Mouse (Mus musculus) lung, embryonic 15.5 days (tissue): Measurements from ENCODE around the gene Hmgb2. TPM values are rescaled to one million over a fixed set of nuclear protein-coding genes. Genes with fewer than 3 reads are reported as not detected.
A peak's percentile ranks its signal among the peaks of the same experiment; 100 is the strongest.

Source experiments
- ATAC-seq: fragments of 200-750 bp; cut with Nextera tagmentation; 2 replicates; pipeline ENCODE4 v1.8.0; 2017; ENCODE audit warnings: moderate number of reproducible peaks, borderline replicate concordance; ENCODE audit not compliant: low FRiP score, low TSS enrichment; ENCODE audit errors: extremely low read depth
- H3K27ac ChIP-seq: fragments of 300-500 bp; sonication (generic); 2 replicates; pipeline ENCODE4 v1.5.1; 2015; ENCODE audit warnings: moderate library complexity, mild to moderate bottlenecking, inconsistent platforms
- H3K27me3 ChIP-seq: fragments of 300-500 bp; sonication (generic); 2 replicates; pipeline ENCODE4 v1.6.1; 2015; ENCODE audit warnings: inconsistent platforms
- H3K36me3 ChIP-seq: fragments of 300-500 bp; sonication (generic); 2 replicates; pipeline ENCODE4 v1.6.1; 2015; ENCODE audit warnings: inconsistent platforms
- H3K4me1 ChIP-seq: fragments of 300-500 bp; sonication (generic); 2 replicates; pipeline ENCODE4 v1.6.1; 2015; ENCODE audit warnings: inconsistent platforms
- H3K4me2 ChIP-seq: fragments of 300-500 bp; sonication (generic); 2 replicates; pipeline ENCODE4 v1.6.1; 2015; ENCODE audit warnings: inconsistent platforms, mild to moderate bottlenecking, moderate library complexity
- H3K4me3 ChIP-seq: fragments of 300-500 bp; sonication (generic); 2 replicates; pipeline ENCODE4 v1.5.1; 2015; ENCODE audit warnings: mild to moderate bottlenecking, inconsistent platforms
- H3K9ac ChIP-seq: fragments of 300-500 bp; sonication (generic); 2 replicates; pipeline ENCODE4 v1.6.1; 2015; ENCODE audit warnings: inconsistent platforms
- H3K9me3 ChIP-seq: fragments of 300-500 bp; sonication (generic); 2 replicates; pipeline ENCODE4 v1.6.1; 2016; ENCODE audit warnings: inconsistent platforms
- WGBS: fragments of 180-500 bp; shearing (Covaris S2); methylation state at CpG from one replicate; pipeline ENCODE4 v1.1.7; 2015; 5-methylcytosine and 5-hydroxymethylcytosine counted together
- polyA plus RNA-seq: library from polyadenylated mRNA; unstranded; fragments of >200 nt; fragmentation: Nextera tagmentation; extraction: Ambion mirVana; gene quantifications from 2 replicates; pipeline ENCODE4 v1.2.1, GENCODE M21; 2015

The Hmgb2 gene
- 404 and 413 TPM in 2 replicates for polyA plus RNA-seq

DNA sequence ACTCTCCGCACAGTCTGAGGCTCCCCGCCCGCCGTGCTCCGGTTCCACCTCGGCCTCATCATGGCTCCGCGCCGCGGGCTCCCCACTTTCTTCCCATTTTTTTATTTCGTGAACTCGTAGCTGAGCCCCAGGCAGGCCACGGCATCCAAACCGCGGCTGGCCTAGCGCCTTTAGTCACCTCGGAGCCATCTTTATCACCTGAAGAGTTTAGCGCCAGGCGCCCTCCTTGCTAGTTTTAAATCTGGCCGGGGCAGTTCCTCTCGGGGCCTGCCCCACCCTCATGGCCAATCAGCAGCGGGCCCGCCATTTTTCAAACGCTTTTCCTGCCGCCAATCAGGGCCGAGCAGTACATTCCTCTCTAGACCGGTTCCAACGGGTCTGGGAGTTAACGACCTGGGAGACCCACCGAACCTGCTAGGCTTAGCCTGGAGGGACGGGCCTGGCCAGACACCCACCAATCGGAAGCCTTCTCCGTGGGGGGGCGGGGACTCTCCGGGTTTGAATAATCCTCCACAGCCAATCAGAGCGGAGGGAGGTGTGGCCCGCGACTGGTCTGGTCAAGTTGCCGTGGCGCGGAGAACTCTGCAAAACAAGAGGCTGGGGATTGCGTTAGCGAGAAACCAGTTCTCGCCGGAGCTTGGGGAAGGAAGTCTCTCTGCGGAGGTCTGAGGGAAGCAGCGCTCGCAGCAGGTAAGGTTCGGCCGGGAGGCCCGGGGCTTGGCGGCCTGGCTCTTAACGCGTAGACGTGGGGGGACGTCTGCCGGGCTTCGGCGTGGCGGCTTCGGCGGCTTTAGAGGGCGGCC lies at the start of gene Hmgb2:
Gene Hmgb2, plus strand, starts transcription at position 592 of the 803 bp plus-strand sequence.
- H3K9me3 ChIP-seq = no peaks in the 10 kb centered on the region
- peak within 1 kb of the TSS; percentile 73 for H3K4me3 ChIP-seq
- peaks cover 20% of the 10 kb centered on the region for H3K36me3 ChIP-seq
- peak within 1 kb of the TSS; percentile 99 for H3K9ac ChIP-seq
- peaks cover 8% of the 10 kb centered on the region; the same call in 1 of the 2 replicates for H3K4me1 ChIP-seq
- H3K27ac ChIP-seq = peak within 1 kb of the TSS; percentile 100
- WGBS = under 1% methylated on average over 63 of the region's 63 CpGs
- H3K4me2 ChIP-seq = peak within 1 kb of the TSS; percentile 86
- peak; percentile 99 for ATAC-seq
- no peaks in the 10 kb centered on the region for H3K27me3 ChIP-seq

DNA sequence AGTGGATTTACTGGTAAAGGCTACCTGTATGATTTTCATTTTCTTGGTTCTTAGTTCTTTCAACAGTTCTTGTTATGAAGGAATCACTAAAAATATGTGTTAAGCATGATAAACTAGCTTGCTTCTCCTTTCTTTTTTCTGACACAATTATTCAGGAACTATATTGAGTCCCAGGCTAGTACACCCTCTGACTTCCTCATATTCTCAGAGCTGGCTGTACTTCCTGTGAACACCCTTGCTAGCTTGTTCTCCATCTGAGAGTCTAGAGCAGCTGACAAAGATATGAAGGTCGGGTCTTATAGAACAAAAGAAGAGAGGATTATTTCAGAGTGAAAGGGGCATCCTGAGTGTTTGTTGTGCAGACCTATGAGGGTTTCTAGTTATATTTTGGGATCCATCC lies 48.9 kb upstream of the Hmgb2 start:
- 31% methylated on average over 1 of the region's 1 CpGs for WGBS
- Histone ChIP-seq H3K4me2 (no peak overlapping the region), H3K9ac (no peak overlapping the region), H3K4me1 (peaks cover 2% of the 10 kb centered on the region; the same call in 1 of the 2 replicates), H3K27me3 (no peaks in the 10 kb centered on the region), H3K36me3 (no peaks in the 10 kb centered on the region), H3K27ac (no peak overlapping the region), H3K9me3 (no peaks in the 10 kb centered on the region), H3K4me3 (no peak overlapping the region)
- no peak for ATAC-seq

DNA sequence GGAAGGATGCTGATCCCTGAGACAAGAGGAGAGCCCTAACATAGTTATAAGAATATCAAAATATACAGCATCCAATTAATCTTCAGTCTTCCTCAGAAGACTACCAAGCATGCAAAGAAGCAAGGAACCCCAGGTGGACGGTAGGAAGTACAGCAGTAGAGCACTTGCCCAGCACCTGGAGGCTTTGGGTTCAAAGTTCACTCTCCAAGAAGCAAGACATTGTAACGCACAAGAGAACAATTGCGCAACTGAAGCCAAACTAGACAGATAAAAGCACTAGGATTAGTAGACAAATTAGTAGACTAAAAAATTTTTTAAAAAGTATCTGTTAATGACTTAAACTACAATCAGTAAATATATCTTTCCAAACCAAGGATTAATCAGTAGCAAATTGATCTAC lies 48.0 kb upstream of the Hmgb2 start:
- Histone ChIP-seq H3K9me3 (no peaks in the 10 kb centered on the region), H3K27ac (no peak overlapping the region), H3K9ac (no peak overlapping the region), H3K27me3 (no peaks in the 10 kb centered on the region), H3K36me3 (no peaks in the 10 kb centered on the region), H3K4me2 (no peak overlapping the region), H3K4me3 (no peak overlapping the region), H3K4me1 (peaks cover 3% of the 10 kb centered on the region; the same call in 1 of the 2 replicates)
- WGBS = 83% methylated on average over 3 of the region's 3 CpGs
- ATAC-seq = no peak

DNA sequence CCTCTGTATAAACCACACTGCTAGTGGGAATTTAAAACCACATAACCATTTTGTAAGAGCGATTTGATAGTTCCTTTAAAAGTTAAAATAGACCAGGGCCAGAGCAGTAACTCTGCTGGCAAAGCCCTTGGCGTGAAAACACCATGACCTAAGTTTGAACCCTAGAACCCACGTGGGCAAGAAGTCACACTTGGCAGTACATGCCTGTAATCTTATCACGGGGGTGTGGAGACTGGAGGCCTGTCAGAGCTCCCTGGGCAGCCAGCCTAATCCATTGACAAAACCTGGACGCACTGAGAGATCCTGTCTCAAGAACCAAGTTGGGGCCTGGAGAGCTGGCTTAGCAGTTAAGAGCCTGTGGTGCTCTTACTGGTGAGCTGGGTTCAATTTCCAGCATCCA lies 43.1 kb upstream of the Hmgb2 start:
- Histone ChIP-seq H3K27me3 (no peaks in the 10 kb centered on the region), H3K9ac (no peak overlapping the region), H3K27ac (no peak overlapping the region), H3K36me3 (no peaks in the 10 kb centered on the region), H3K4me2 (no peak overlapping the region), H3K9me3 (no peaks in the 10 kb centered on the region), H3K4me3 (no peak overlapping the region), H3K4me1 (peaks cover 4% of the 10 kb centered on the region; the same call in 1 of the 2 replicates)
- peak; percentile 67; the same call in 1 of the 2 replicates for ATAC-seq
- 20% methylated on average over 5 of the region's 5 CpGs for whole genome bisulfite sequencing

DNA sequence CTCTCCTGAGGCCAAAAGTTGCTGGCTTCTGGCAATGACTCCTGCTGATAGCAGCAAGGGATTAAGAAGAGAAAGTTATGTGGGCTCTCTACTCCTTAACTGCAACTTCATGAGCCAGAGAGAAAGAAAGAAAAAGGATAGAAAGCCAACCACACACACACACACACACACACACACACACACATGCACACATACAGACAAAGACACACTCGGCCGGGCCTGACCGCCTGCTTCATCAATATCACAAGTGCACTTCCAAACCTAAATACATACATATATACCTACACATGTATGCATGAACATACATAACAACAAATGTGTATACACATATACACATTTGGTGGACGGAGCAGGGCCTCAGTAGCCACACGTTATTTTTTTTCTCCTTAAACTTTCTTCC lies 40.8 kb upstream of the Hmgb2 start:
- Histone ChIP-seq H3K9ac (no peak overlapping the region), H3K27me3 (no peaks in the 10 kb centered on the region), H3K27ac (no peak overlapping the region), H3K9me3 (no peaks in the 10 kb centered on the region), H3K4me3 (no peak overlapping the region), H3K36me3 (no peaks in the 10 kb centered on the region), H3K4me2 (no peak overlapping the region), H3K4me1 (peaks cover 4% of the 10 kb centered on the region; the same call in 1 of the 2 replicates)
- no peak for ATAC-seq
- 92% methylated on average over 5 of the region's 5 CpGs for WGBS

DNA sequence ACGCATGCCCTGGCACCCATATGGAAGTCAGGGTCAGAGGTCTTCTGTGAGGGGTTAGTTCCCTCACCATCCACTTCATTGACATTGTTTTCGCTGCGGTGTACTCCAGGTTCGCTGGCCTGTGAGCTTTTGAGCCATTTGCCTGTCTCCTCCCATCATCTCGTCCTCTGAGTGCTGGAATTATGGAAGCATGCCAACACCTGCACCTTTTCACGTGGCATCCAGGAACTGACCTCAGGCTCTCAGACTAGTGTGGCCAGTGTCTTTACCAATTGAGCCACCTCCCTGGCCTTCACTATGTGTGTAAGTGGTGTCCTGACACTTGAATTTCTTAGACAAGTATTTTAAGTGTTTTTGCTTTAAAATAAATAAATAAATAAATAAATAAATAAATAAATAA lies 38.0 kb upstream of the Hmgb2 start:
- no peaks in the 10 kb centered on the region for H3K27me3 ChIP-seq
- H3K9ac ChIP-seq = no peak overlapping the region
- no peak overlapping the region for H3K4me2 ChIP-seq
- H3K4me1 ChIP-seq = peaks cover 2% of the 10 kb centered on the region; the same call in 1 of the 2 replicates
- H3K9me3 ChIP-seq = no peaks in the 10 kb centered on the region
- H3K4me3 ChIP-seq = no peak overlapping the region
- H3K27ac ChIP-seq = no peak overlapping the region
- H3K36me3 ChIP-seq = no peaks in the 10 kb centered on the region
- no peak for ATAC-seq
- 59% methylated on average over 6 of the region's 6 CpGs for WGBS

DNA sequence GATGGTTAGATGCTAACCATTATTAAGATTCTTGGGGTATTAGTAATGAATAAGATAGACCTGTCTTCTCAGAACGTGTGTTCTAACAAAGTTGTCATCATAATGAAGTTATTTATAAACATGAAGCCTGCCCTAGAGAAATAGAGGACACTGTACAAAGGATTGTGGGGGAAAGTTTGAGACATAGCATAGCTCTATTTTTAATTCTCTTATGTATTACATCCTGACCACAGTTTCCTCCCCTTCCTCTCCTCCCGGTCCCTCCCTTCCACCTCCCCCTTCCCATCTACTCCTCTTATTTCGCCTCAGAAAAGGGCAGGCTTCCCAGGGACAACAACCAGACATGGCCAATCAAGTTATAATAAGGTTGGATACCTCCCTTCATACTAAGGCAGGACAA lies 33.3 kb upstream of the Hmgb2 start:
- Histone ChIP-seq H3K4me1 (no peaks in the 10 kb centered on the region), H3K4me3 (no peak overlapping the region), H3K27ac (no peak overlapping the region), H3K4me2 (no peak overlapping the region), H3K9me3 (no peaks in the 10 kb centered on the region), H3K36me3 (peaks cover 14% of the 10 kb centered on the region; the same call in 1 of the 2 replicates), H3K9ac (no peak overlapping the region), H3K27me3 (no peaks in the 10 kb centered on the region)
- 40% methylated on average over 3 of the region's 3 CpGs for WGBS
- ATAC-seq = no peak

DNA sequence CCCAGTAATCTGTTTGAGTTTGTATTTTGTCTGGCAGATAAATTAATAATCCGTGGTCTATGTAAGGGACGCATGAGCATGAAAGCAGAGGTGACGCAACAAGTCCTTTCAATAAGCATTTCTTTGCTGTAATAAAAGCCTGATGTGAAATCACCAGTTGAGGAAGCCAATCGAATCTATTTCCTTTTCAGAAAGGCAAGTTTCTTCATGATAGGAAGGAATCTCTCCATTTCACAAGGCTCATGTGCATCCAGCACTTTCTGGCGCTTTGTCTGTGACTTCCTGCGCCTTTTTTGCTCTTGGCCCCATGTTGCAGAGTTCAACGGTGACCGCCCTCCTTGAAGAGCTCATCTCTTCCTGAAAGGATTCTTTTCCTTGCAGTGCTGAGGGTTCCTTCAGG lies 32.0 kb upstream of the Hmgb2 start:
- no peaks in the 10 kb centered on the region for H3K9me3 ChIP-seq
- H3K36me3 ChIP-seq = peaks cover 14% of the 10 kb centered on the region; the same call in 1 of the 2 replicates
- no peaks in the 10 kb centered on the region for H3K27me3 ChIP-seq
- no peak overlapping the region for H3K4me3 ChIP-seq
- 90% methylated on average over 8 of the region's 8 CpGs for WGBS
- H3K4me2 ChIP-seq = no peak overlapping the region
- ATAC-seq = no peak
- no peak overlapping the region for H3K9ac ChIP-seq
- no peak overlapping the region for H3K27ac ChIP-seq
- no peaks in the 10 kb centered on the region for H3K4me1 ChIP-seq

DNA sequence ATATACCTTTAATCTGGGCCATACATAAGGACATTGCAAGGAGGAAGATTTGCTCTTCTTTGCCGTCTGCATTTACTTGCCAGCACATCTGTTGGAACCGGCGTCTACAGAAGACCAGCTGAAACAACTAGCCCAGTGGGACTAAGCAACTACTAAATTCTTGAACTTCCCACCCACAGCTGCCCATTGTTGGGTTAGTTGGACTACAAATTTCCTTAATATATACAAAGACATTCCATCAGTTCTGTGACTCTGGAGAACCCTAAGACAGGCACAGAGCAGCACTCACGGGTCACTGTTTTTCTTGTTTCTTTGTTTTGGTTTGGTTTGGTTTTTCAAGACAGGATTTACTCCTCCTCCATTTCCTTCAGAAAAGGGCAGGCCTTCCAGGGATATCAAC lies 31.1 kb upstream of the Hmgb2 start:
- no peak overlapping the region for H3K9ac ChIP-seq
- H3K27ac ChIP-seq = no peak overlapping the region
- 67% methylated on average over 4 of the region's 4 CpGs for WGBS
- no peak overlapping the region for H3K4me2 ChIP-seq
- H3K4me3 ChIP-seq = no peak overlapping the region
- no peaks in the 10 kb centered on the region for H3K27me3 ChIP-seq
- H3K36me3 ChIP-seq = peaks cover 14% of the 10 kb centered on the region; the same call in 1 of the 2 replicates
- H3K9me3 ChIP-seq = no peaks in the 10 kb centered on the region
- H3K4me1 ChIP-seq = peaks cover 4% of the 10 kb centered on the region
- ATAC-seq = no peak

DNA sequence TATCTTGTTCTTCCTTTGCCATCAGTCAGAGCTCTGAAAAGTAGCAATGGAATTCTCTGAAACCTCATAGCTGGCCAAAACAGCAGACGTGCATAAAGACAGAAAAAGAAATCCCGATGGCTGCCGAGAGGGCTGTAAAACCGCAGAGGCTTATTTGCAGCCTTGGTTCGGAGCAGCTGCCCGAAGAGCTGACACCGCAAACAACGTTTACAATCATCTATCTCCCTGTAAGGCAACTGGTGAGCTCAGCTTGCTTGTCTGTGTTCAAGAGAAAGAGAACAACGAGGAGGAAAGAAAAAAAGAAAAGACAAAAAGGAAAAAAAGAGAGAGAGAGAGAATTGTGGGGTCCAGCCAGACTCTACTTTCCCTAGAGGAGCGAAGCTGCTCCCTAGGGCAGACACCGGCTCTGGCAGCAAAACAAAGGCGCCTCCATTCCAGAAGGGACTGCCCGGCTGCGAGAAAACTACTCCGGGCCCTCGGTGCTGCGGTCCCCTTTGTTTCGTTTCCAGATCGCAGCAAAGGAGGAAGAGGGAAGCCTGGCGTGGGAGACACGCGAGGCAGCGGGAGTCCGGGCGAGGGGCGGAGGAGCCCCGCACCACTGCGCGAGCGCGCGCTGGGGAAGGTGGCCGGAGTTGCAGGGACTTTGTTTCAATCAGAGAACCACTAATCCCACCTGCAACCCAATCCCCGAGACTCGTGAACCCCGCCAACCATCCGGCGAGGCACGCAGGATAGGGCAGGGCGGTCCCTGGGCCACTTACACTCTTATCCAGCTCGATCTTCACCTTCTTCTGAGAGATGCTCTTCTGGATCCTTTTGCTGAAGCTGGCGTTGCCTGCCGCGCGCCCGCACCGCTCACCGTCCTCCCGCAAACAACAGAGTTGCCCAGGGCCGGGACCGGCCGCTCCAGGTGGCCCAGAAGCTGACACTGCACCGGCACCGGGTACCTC lies 24.9 kb upstream of the Hmgb2 start:
- no peaks in the 10 kb centered on the region for H3K27me3 ChIP-seq
- peak overlapping the region; percentile 97 for H3K27ac ChIP-seq
- peaks cover 10% of the 10 kb centered on the region; the same call in 1 of the 2 replicates for H3K36me3 ChIP-seq
- H3K4me1 ChIP-seq = peaks cover 10% of the 10 kb centered on the region
- no peaks in the 10 kb centered on the region for H3K9me3 ChIP-seq
- H3K9ac ChIP-seq = peak overlapping the region; percentile 69
- H3K4me3 ChIP-seq = peak overlapping the region; percentile 93
- H3K4me2 ChIP-seq = peak overlapping the region; percentile 87
- WGBS = under 1% methylated on average over 54 of the region's 54 CpGs
- ATAC-seq = peak; percentile 47

DNA sequence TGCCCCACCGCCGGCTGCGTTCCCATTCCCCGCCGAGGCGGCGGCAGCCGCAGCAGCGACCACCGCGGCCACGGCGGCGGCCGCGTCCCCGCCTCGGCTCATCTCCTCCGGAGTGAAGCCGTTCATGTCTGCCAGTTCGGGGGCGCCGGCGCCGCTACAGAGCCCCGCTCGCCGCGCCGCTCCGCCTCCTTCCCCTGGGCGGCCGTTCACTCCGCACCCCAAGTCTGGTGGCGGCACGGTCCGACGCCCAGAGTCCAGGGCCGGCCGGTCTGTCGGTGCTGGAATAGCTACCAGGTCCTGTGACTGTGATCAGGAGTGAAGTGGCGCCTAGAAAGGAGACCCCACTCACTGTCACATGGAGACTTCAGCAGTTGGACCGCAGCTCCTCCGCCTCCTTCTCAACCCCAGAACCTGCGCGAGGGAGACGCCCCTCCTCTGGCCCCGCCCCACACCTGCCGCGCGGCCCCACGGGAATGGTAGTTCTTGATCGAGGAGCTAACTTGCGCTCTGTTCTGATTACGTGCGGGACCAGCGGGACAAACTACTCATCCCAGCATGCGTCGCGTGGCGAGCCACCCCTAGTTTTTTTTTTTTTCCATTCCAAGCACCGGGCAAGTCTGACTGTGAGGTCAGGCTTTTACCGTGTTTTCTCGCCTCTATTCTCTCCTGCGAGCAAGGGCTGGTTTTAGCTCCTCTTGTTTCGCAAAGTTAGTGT lies 24.1 kb upstream of the Hmgb2 start, which contains the start of gene Sap30:
Gene Sap30, minus strand, starts transcription at position 420 of the 715 bp plus-strand sequence.
- under 1% methylated on average over 64 of the region's 66 CpGs for WGBS
- peak within 1 kb of the TSS; percentile 93 for H3K4me3 ChIP-seq
- no peaks in the 10 kb centered on the region for H3K9me3 ChIP-seq
- peaks cover 10% of the 10 kb centered on the region for H3K4me1 ChIP-seq
- H3K4me2 ChIP-seq = peak within 1 kb of the TSS; percentile 87
- 0 out of 2 replicates have a peak, but pooled peaks cover 3% of the 10 kb centered on the region for H3K36me3 ChIP-seq
- H3K27ac ChIP-seq = peak within 1 kb of the TSS; percentile 97
- peak within 1 kb of the TSS; percentile 69 for H3K9ac ChIP-seq
- ATAC-seq = peak; percentile 98
- no peaks in the 10 kb centered on the region for H3K27me3 ChIP-seq
